Mouse (Mus musculus) kidney, embryonic 15.5 days (tissue): ENCODE data around the gene Gm13691. TPM values are rescaled to one million over a fixed set of nuclear protein-coding genes. Genes with fewer than 3 reads are reported as not detected.
"Not testable (repeated sequence)": the region's sequence is repeated elsewhere in the genome, so short reads cannot be mapped to it uniquely, and the experiment has no call there.

Experiments
- ATAC-seq: fragments of 200-750 bp; cut with Nextera tagmentation; replicated peaks from 2 replicates; pipeline ENCODE4 v1.8.0; 2017; ENCODE audit warnings: moderate TSS enrichment; ENCODE audit not compliant: low FRiP score
- H3K27ac ChIP-seq: fragments of 300-500 bp; sonication (generic); 2 replicates; pipeline ENCODE4 v1.5.1; 2015; ENCODE audit warnings: mild to moderate bottlenecking, inconsistent platforms
- H3K27me3 ChIP-seq: fragments of 300-500 bp; sonication (generic); 2 replicates; pipeline ENCODE4 v1.6.1; 2015; ENCODE audit warnings: inconsistent platforms
- H3K36me3 ChIP-seq: fragments of 300-500 bp; sonication (generic); 2 replicates; pipeline ENCODE4 v1.6.1; 2015; ENCODE audit warnings: inconsistent platforms
- H3K4me1 ChIP-seq: fragments of 300-500 bp; sonication (generic); 2 replicates; pipeline ENCODE4 v1.6.1; 2015; ENCODE audit warnings: inconsistent platforms
- H3K4me2 ChIP-seq: fragments of 300-500 bp; sonication (generic); 2 replicates; pipeline ENCODE4 v1.6.1; 2015; ENCODE audit warnings: moderate library complexity, mild to moderate bottlenecking, inconsistent platforms
- H3K4me3 ChIP-seq: fragments of 300-500 bp; sonication (generic); replicated peaks from 2 replicates; pipeline ENCODE4 v1.5.1; 2015; ENCODE audit warnings: mild to moderate bottlenecking, inconsistent platforms
- H3K9ac ChIP-seq: fragments of 300-500 bp; sonication (generic); 2 replicates; pipeline ENCODE4 v1.6.1; 2015; ENCODE audit warnings: mild to moderate bottlenecking, inconsistent platforms
- H3K9me3 ChIP-seq: fragments of 300-500 bp; sonication (generic); replicated peaks from 2 replicates; pipeline ENCODE4 v1.6.1; 2016; ENCODE audit warnings: inconsistent platforms
- WGBS: fragments of 180-500 bp; shearing (Covaris S2); methylation state at CpG from one replicate; pipeline ENCODE4 v1.1.7; 2015; ENCODE audit warnings: mixed read lengths; 5-methylcytosine and 5-hydroxymethylcytosine counted together
- polyA plus RNA-seq: library from polyadenylated mRNA; unstranded; fragments of >200 nt; fragmentation: Nextera tagmentation; extraction: Ambion mirVana; gene quantifications from 2 replicates; pipeline ENCODE4 v1.2.1, GENCODE M21; 2015

Gene Gm13691
- polyA plus RNA-seq, 1 experiment from 2014 or later = not detected

GRCm38 (mm10) chr2:84037304-84037703 lies 47.0 kb downstream of the Gm13691 start:
- H3K4me3 ChIP-seq = no peak overlapping the region
- 0 out of 2 replicates have a peak, but pooled peaks have one; percentile 56 for ATAC-seq

GRCm38 (mm10) chr2:84037943-84038342 lies 47.6 kb downstream of the Gm13691 start:
- H3K27me3 ChIP-seq, H3K4me1 ChIP-seq, ATAC-seq, H3K4me2 ChIP-seq, H3K27ac ChIP-seq, H3K9me3 ChIP-seq, H3K9ac ChIP-seq, H3K4me3 ChIP-seq, H3K36me3 ChIP-seq: not testable (repeated sequence)
- WGBS = 79% methylated on average over 1 of the region's 1 CpGs

More at GRCm38 (mm10) chr2:84037304-84037703, 47.0 kb downstream of the Gm13691 start:
- whole genome bisulfite sequencing = 4% methylated on average over 4 of the region's 4 CpGs
- H3K27ac ChIP-seq = no peak overlapping the region
- H3K4me2 ChIP-seq = no peak overlapping the region
- H3K36me3 ChIP-seq = no peaks in the 10 kb centered on the region
- H3K27me3 ChIP-seq = no peaks in the 10 kb centered on the region
- no peak overlapping the region for H3K9ac ChIP-seq
- H3K4me1 ChIP-seq = no peaks in the 10 kb centered on the region
- no peaks in the 10 kb centered on the region for H3K9me3 ChIP-seq

DNA sequence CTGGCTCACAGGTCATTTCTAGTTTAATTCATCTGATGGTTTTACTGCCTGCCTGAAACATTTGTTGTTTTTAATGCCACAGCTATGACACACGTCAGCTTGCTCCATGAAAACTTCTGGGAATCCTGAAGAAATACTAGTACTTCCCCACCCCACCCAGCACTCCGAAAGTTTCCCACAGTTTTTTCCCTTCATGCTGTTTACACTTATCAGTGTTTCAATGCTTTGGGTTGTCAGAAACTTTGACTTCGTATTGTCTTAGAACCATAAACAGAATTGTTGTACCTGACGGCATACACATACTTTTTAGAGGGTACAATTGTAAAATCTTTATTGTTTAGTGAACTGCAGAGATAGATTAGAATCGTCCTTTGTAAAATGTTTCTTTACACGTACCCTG lies 48.9 kb downstream of the Gm13691 start:
- 52% methylated on average over 6 of the region's 6 CpGs for WGBS
- H3K27me3 ChIP-seq = no peaks in the 10 kb centered on the region
- ATAC-seq = no peak
- H3K4me1 ChIP-seq = no peaks in the 10 kb centered on the region
- no peaks in the 10 kb centered on the region for H3K9me3 ChIP-seq
- H3K4me2 ChIP-seq = no peak overlapping the region
- H3K36me3 ChIP-seq = no peaks in the 10 kb centered on the region
- no peak overlapping the region for H3K9ac ChIP-seq
- no peak overlapping the region for H3K4me3 ChIP-seq
- H3K27ac ChIP-seq = no peak overlapping the region

Other genes starting within 250 kb of the Gm13691 start
- gene Fam171b, start 177.9 kb upstream of the Gm13691 start, polyA plus RNA-seq = 5.4 and 6.4 TPM in 2 replicates
- gene Zswim2, start 49.3 kb upstream of the Gm13691 start, polyA plus RNA-seq = not detected in 2 replicates
- gene Gm13698, start 34.9 kb upstream of the Gm13691 start, polyA plus RNA-seq = not detected in 2 replicates
- not detected in 2 replicates for gene Gm13693, start 29.1 kb upstream of the Gm13691 start, polyA plus RNA-seq
- not detected in 2 replicates for gene Gm13695, start 23.2 kb upstream of the Gm13691 start, polyA plus RNA-seq
- gene Gm13696, start 17.4 kb upstream of the Gm13691 start, polyA plus RNA-seq = not detected in 2 replicates
- gene Gm13694, start 11.6 kb upstream of the Gm13691 start, polyA plus RNA-seq = not detected in 2 replicates
- gene Gm13697, start 5.8 kb upstream of the Gm13691 start, polyA plus RNA-seq = not detected in 2 replicates